Mouse (Mus musculus): ENCODE results near the gene Ski. TPM values are rescaled to one million over a fixed set of nuclear protein-coding genes. Genes with fewer than 3 reads are reported as not detected.

Gene Ski
- polyA plus RNA-seq, 1 experiment = 31.7 TPM

- TF ChIP-seq GATA1 (IDR thresholded peaks at IDR 0.05; ENCODE audit: low read length) = no peak
Measured at GRCm38 (mm10) chr4:155173822-155174785, 48.3 kb downstream of the Ski start.

GRCm38 (mm10) chr4:155172909-155173821, 49.2 kb downstream of the Ski start:
- no peak for TF ChIP-seq GATA1 (IDR thresholded peaks at IDR 0.05; ENCODE audit: low read length)

GRCm38 (mm10) chr4:155171961-155172533, 50.3 kb downstream of the Ski start:
- no peak for TF ChIP-seq GATA1 (IDR thresholded peaks at IDR 0.05; ENCODE audit: low read length)

- no peak for TF ChIP-seq GATA1 (IDR thresholded peaks at IDR 0.05; ENCODE audit: low read length)
Measured at GRCm38 (mm10) chr4:155170614-155171212, 51.7 kb downstream of the Ski start.

GRCm38 (mm10) chr4:155168835-155169252, 53.5 kb downstream of the Ski start:
- no peak for TF ChIP-seq GATA1 (IDR thresholded peaks at IDR 0.05; ENCODE audit: low read length)

DNA sequence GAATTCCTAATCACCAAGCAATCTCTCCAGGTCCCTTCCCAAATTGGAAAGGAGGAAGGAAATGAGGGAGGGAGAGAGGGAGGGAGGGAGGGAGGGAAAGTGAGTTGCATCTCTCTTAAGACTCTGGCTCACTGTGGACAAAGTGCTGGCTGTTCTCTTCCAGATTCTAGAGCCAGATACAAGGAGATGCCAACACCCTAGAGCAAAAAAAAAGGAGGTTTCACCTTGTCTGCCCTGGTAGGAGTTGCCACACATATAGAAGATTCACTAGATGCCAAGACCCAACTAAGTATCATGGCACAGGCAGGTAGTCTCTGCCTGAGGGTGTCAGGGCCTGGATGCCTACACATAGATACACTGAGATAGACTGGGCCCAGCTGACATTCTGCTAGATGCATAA, 56.5 kb downstream of the Ski start:
- TF ChIP-seq GATA1 (IDR thresholded peaks at IDR 0.05; ENCODE audit: low read length) = no peak

GRCm38 (mm10) chr4:155164550-155164949, 57.8 kb downstream of the Ski start:
- TF ChIP-seq GATA1 (IDR thresholded peaks at IDR 0.05; ENCODE audit: low read length) = no peak

- TF ChIP-seq GATA1 (IDR thresholded peaks at IDR 0.05; ENCODE audit: low read length) = no peak
Measured at GRCm38 (mm10) chr4:155163685-155164084, 58.7 kb downstream of the Ski start.

DNA sequence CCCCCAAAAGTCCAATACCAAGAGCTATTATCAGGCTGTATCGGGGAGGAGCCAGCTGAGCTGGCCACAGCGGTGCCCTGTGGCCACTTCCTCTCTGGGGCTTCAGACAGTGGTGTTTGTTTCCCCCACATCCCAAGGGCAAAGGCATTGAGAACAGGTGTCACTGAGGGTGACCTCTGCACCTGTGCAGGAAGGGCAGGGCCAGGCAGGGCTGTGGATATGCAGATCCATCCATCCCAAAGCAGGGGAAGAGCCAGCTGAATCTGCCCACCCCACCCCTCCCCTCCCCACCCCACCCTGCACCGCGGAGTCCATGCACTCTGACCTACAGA, 59.1 kb downstream of the Ski start:
- no peak for TF ChIP-seq GATA1 (IDR thresholded peaks at IDR 0.05; ENCODE audit: low read length)

GRCm38 (mm10) chr4:155162433-155163319, 59.7 kb downstream of the Ski start:
- TF ChIP-seq GATA1 (IDR thresholded peaks at IDR 0.05; ENCODE audit: low read length) = no peak

DNA sequence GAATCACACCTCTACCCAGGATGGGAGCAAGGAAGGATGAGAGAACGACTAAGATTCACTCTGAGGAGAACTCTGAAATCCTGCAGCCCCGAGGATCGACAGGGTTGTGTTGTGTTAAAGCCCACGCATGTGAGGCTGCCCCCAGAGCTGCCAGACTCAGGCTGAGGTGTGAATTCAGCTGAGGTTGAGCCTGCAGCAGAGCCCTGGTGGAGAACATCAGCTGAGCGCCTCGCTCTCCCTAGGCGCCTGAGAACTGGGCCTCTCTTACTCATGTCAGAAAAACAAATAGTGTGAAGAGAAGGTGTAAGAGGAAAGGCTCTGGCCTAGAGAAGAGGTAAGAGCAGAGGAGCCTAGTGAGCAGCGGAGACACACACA, 63.9 kb downstream of the Ski start:
- no peak for TF ChIP-seq GATA1 (IDR thresholded peaks at IDR 0.05; ENCODE audit: low read length)

DNA sequence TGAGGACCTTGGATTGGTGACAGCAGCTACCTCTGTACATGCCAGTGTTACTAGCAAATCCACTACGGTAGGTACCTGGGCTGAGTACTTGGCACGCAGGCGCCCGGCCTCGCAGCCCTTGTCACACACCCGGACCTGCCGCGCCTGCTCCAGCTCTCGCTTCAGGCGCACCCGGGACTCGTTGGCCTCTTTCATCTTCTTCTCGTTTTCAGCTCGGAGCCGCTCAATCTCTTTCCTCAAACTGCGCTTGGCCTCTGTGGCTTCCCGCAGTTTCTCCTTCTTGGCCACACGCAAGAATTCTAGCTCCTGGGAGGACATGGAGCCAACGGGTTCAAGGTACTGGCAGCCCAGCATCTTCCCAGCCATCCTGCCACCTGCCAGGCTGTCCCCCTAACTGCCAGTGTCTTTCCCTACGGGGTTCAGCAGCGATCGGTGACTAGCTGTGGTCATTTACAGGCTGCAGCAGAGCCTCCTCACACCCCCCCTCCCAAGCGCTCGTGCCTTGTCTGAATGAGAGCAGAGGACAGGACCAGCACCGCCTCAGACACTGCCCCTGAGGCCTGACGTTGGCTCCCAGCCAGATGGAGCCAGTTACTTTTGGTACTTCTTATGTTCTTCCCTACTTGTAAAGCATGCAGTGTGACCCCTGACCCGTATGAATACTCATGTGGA, 64.4 kb downstream of the Ski start:
- TF ChIP-seq GATA1 (IDR thresholded peaks at IDR 0.05; ENCODE audit: low read length) = no peak

GRCm38 (mm10) chr4:155156734-155157133, 65.7 kb downstream of the Ski start:
- no peak for TF ChIP-seq GATA1 (IDR thresholded peaks at IDR 0.05; ENCODE audit: low read length)

GRCm38 (mm10) chr4:155154986-155155385, 67.4 kb downstream of the Ski start:
- TF ChIP-seq GATA1 (IDR thresholded peaks at IDR 0.05; ENCODE audit: low read length) = no peak
